In genomic region chr2:24469102-24469501, GRCm38 (mm10) we compare ENCODE assay signal across 22 mouse cellular contexts. TPM values are rescaled to one million over a fixed set of nuclear protein-coding genes. Genes with fewer than 3 reads are reported as not detected.
DNase-seq lines count a peak whose midpoint lies in the region; ATAC-seq and TF ChIP-seq lines count a peak whose summit lies in the region.
"Had no signal": no experiment of that assay in that cellular context is flagged by ENCODE, and none has a peak within 500 bp of the region (broad histone marks: within the 10 kb centered on the region; RNA-seq: fewer than 3 reads in every experiment).

No protein-coding gene starts in this region.

- peak overlapping the region; percentile 35 for H3K4me2 ChIP-seq in intestine, postnatal 0 days (replicated peaks; ENCODE audit: low read depth)
- no peak overlapping the region for H3K4me2 ChIP-seq in stomach, postnatal 0 days (replicated peaks; ENCODE audit: low read depth)
- H3K4me2 ChIP-seq: embryonic facial prominence, embryonic 12.5 days; heart, embryonic 13.5 days; limb, embryonic 13.5 days had no signal

- H3K9ac ChIP-seq in intestine, postnatal 0 days (ENCODE audit: low read depth, low read length): no peak overlapping the region
- no peak overlapping the region for H3K9ac ChIP-seq in stomach, postnatal 0 days (ENCODE audit: low read length)
- H3K9ac ChIP-seq: embryonic facial prominence, embryonic 12.5 days; heart, embryonic 13.5 days; limb, embryonic 13.5 days; liver, postnatal 0 days had no signal

- TF ChIP-seq EP300 in stomach, postnatal 0 days (optimal IDR thresholded peaks at IDR 0.05): no peak

- 0 out of 2 replicates have a peak, but pooled peaks cover 4% of the 10 kb centered on the region for H3K4me1 ChIP-seq in intestine, postnatal 0 days (replicated peaks; ENCODE audit: control insufficient read depth, insufficient read depth, low read length)
- no peaks in the 10 kb centered on the region for H3K4me1 ChIP-seq in stomach, postnatal 0 days (replicated peaks; ENCODE audit: control insufficient read depth, insufficient read depth)

- H3K36me3 ChIP-seq in intestine, postnatal 0 days (ENCODE audit: control insufficient read depth, insufficient read depth): no peaks in the 10 kb centered on the region
- H3K36me3 ChIP-seq in stomach, postnatal 0 days (ENCODE audit: control insufficient read depth, insufficient read depth, low read length): no peaks in the 10 kb centered on the region
- H3K36me3 ChIP-seq: embryonic facial prominence, embryonic 12.5 days; heart, embryonic 13.5 days; limb, embryonic 13.5 days had no signal

- DNase-seq in kidney, adult 11 months: peak; percentile 80
- DNase-seq in kidney, adult 18-20 months: no peak
- peak; percentile 43 to 66 for DNase-seq in kidney, postnatal 25 days
- DNase-seq in stomach, postnatal 0 days (ENCODE audit: low spot score): no peak
- no peak for DNase-seq in spleen, adult 12 weeks (ENCODE audit: low spot score)
- no peak for DNase-seq in cerebellum, adult 9-11 months
- DNase-seq: adrenal gland, postnatal 36 days; cerebellum, adult 2 months; heart, postnatal 36 days; liver, postnatal 0 days; right cerebral cortex, postnatal 4 days; thymus, postnatal 25 days had no signal

- H3K27ac ChIP-seq in intestine, postnatal 0 days (ENCODE audit: low read depth, low read length): 0 out of 2 replicates have a peak overlapping the region, but pooled peaks have one; percentile 11
- no peak overlapping the region for H3K27ac ChIP-seq in stomach, postnatal 0 days (replicated peaks)
- H3K27ac ChIP-seq: embryonic facial prominence, embryonic 12.5 days; heart, embryonic 13.5 days; limb, embryonic 13.5 days had no signal

- 26% methylated on average over 4 of the region's 4 CpGs for WGBS in intestine, postnatal 0 days
- 42% methylated on average over 4 of the region's 4 CpGs for WGBS in stomach, postnatal 0 days

- H3K4me3 ChIP-seq in intestine, postnatal 0 days (ENCODE audit: low read depth, low read length): no peak overlapping the region
- H3K4me3 ChIP-seq in stomach, postnatal 0 days (ENCODE audit: low read depth, low read length): no peak overlapping the region
- H3K4me3 ChIP-seq: embryonic facial prominence, embryonic 12.5 days; heart, embryonic 13.5 days; limb, embryonic 13.5 days had no signal

- no peaks in the 10 kb centered on the region for H3K9me3 ChIP-seq in intestine, postnatal 0 days (ENCODE audit: control insufficient read depth)
- H3K9me3 ChIP-seq in stomach, postnatal 0 days (ENCODE audit: control insufficient read depth, low read length): no peaks in the 10 kb centered on the region
- H3K9me3 ChIP-seq: embryonic facial prominence, embryonic 12.5 days; heart, embryonic 13.5 days; limb, embryonic 13.5 days had no signal

- TF ChIP-seq CTCF in intestine, postnatal 0 days (IDR thresholded peaks at IDR 0.05; ENCODE audit: low read depth): no peak
- no peak for TF ChIP-seq CTCF in stomach, postnatal 0 days (IDR thresholded peaks at IDR 0.05; ENCODE audit: low read depth)

- H3K27me3 ChIP-seq in intestine, postnatal 0 days (replicated peaks; ENCODE audit: control insufficient read depth, insufficient read depth, low read length): peaks cover 17% of the 10 kb centered on the region
- no peaks in the 10 kb centered on the region for H3K27me3 ChIP-seq in stomach, postnatal 0 days (ENCODE audit: control insufficient read depth, insufficient read depth, low read length)
- H3K27me3 ChIP-seq: Patski had no signal

- peak; percentile 86 for ATAC-seq in intestine, postnatal 0 days
- peak; percentile 69; the same call in 1 of the 2 replicates for ATAC-seq in stomach, postnatal 0 days (ENCODE audit: low FRiP score, low TSS enrichment)
- ATAC-seq: activated CD4-positive, CD25-positive, alpha-beta regulatory T cell, adult 4 months; forebrain, embryonic 16.5 days; liver, postnatal 0 days; midbrain, embryonic 16.5 days had no signal

RNA-seq across cellular contexts. Expression of gene Pax8, which starts 6.3 kb away (rescaled TPM):
- polyA plus RNA-seq in intestine, postnatal 0 days (2015; fragmentation: Nextera tagmentation; extraction: Ambion mirVana): 0.52 and 0.64 TPM in 2 replicates
- 0.08 and 0.15 TPM in 2 replicates for polyA plus RNA-seq in stomach, postnatal 0 days (2015; fragmentation: Nextera tagmentation; extraction: Ambion mirVana)
- polyA plus RNA-seq: activated CD4-positive, CD25-positive, alpha-beta regulatory T cell, adult 4 months; C2C12; cortical plate, adult 2 months; limb, embryonic 13.5 days; liver, postnatal 0 days had no signal

Comparison
In these comparisons a context has a peak if more than half of its experiments do, and no peak if none do; other contexts are left out.
1. DNase-seq: peak in kidney, adult 11 months (single experiment) and kidney, postnatal 25 days (2 of 2); none in kidney, adult 18-20 months (single experiment), stomach, postnatal 0 days (single experiment), spleen, adult 12 weeks (single experiment) and cerebellum, adult 9-11 months (single experiment).